8 mouse cellular contexts compared by ENCODE assay signal in genomic region chr12:12420423-12420822, GRCm38 (mm10).
A peak's percentile ranks its signal among the peaks of the same experiment; 100 is the strongest.
DNase-seq lines count a peak whose midpoint lies in the region; ATAC-seq lines count a peak whose summit lies in the region.

No protein-coding gene starts in this region.

- H3K27ac ChIP-seq in lung, embryonic 16.5 days (ENCODE audit: low read length), result no peak overlapping the region
- H3K27ac ChIP-seq in intestine, embryonic 14.5 days (ENCODE audit: low read depth), result no peak overlapping the region
- H3K27ac ChIP-seq in stomach, embryonic 14.5 days (ENCODE audit: low read length), result no peak overlapping the region

- H3K27me3 ChIP-seq in lung, embryonic 16.5 days (ENCODE audit: control insufficient read depth, insufficient read depth, low read depth, low read length), result no peaks in the 10 kb centered on the region
- H3K27me3 ChIP-seq in intestine, embryonic 14.5 days (replicated peaks; ENCODE audit: control insufficient read depth, insufficient read depth, low read length), result no peaks in the 10 kb centered on the region
- no peaks in the 10 kb centered on the region for H3K27me3 ChIP-seq in stomach, embryonic 14.5 days (ENCODE audit: control insufficient read depth, insufficient read depth, low read length)

- WGBS in lung, embryonic 16.5 days, result 0% methylated on average over 2 of the region's 2 CpGs
- WGBS in intestine, embryonic 14.5 days, result 5% methylated on average over 2 of the region's 2 CpGs
- WGBS in stomach, embryonic 14.5 days, result 6% methylated on average over 2 of the region's 2 CpGs

- H3K36me3 ChIP-seq in lung, embryonic 16.5 days (ENCODE audit: control insufficient read depth, insufficient read depth, low read length), result no peaks in the 10 kb centered on the region
- H3K36me3 ChIP-seq in intestine, embryonic 14.5 days (ENCODE audit: control insufficient read depth, insufficient read depth, low read length), result no peaks in the 10 kb centered on the region
- no peaks in the 10 kb centered on the region for H3K36me3 ChIP-seq in stomach, embryonic 14.5 days (ENCODE audit: control insufficient read depth, insufficient read depth, low read length)

- no peak overlapping the region for H3K4me2 ChIP-seq in lung, embryonic 16.5 days (ENCODE audit: low read depth, low read length)
- H3K4me2 ChIP-seq in intestine, embryonic 14.5 days (ENCODE audit: low read length), result no peak overlapping the region; the same call in 1 of the 2 replicates
- H3K4me2 ChIP-seq in stomach, embryonic 14.5 days (replicated peaks; ENCODE audit: low read depth, low read length), result peak overlapping the region; percentile 59; the same call in 1 of the 2 replicates

- peak; percentile 27; the same call in 1 of the 2 replicates for ATAC-seq in lung, embryonic 16.5 days (ENCODE audit: low read depth)
- 0 out of 2 replicates have a peak, but pooled peaks have one; percentile 30 for ATAC-seq in intestine, embryonic 14.5 days (replicated peaks; ENCODE audit: low FRiP score, low TSS enrichment, low read depth)
- 0 out of 2 replicates have a peak, but pooled peaks have one; percentile 29 for ATAC-seq in stomach, embryonic 14.5 days (ENCODE audit: insufficient number of reproducible peaks, insufficient read depth, low FRiP score, low read depth)

- H3K9me3 ChIP-seq in lung, embryonic 16.5 days (ENCODE audit: control insufficient read depth, low read length), result no peaks in the 10 kb centered on the region
- H3K9me3 ChIP-seq in intestine, embryonic 14.5 days (ENCODE audit: control insufficient read depth, low read length), result no peaks in the 10 kb centered on the region
- H3K9me3 ChIP-seq in stomach, embryonic 14.5 days (ENCODE audit: control insufficient read depth, low read depth, low read length), result no peaks in the 10 kb centered on the region

- 0 out of 2 replicates have a peak overlapping the region, but pooled peaks have one; percentile 91 for H3K9ac ChIP-seq in lung, embryonic 16.5 days (ENCODE audit: low read length)
- H3K9ac ChIP-seq in intestine, embryonic 14.5 days (ENCODE audit: low read length), result no peak overlapping the region
- no peak overlapping the region for H3K9ac ChIP-seq in stomach, embryonic 14.5 days (replicated peaks; ENCODE audit: low read depth, low read length)

- H3K4me3 ChIP-seq in lung, embryonic 16.5 days (ENCODE audit: low read length), result no peak overlapping the region
- H3K4me3 ChIP-seq in intestine, embryonic 14.5 days (ENCODE audit: low read depth, low read length), result no peak overlapping the region
- no peak overlapping the region for H3K4me3 ChIP-seq in stomach, embryonic 14.5 days (ENCODE audit: low read depth, low read length)

- H3K4me1 ChIP-seq in lung, embryonic 16.5 days (replicated peaks; ENCODE audit: control insufficient read depth, insufficient read depth, low read length), result peaks cover 9% of the 10 kb centered on the region
- H3K4me1 ChIP-seq in intestine, embryonic 14.5 days (replicated peaks; ENCODE audit: control insufficient read depth, insufficient read depth, low read length), result peaks cover 6% of the 10 kb centered on the region; the same call in 1 of the 2 replicates
- H3K4me1 ChIP-seq in stomach, embryonic 14.5 days (ENCODE audit: control insufficient read depth, insufficient read depth, low read length), result peaks cover 3% of the 10 kb centered on the region; the same call in 1 of the 2 replicates

- DNase-seq in embryo, embryonic 11 days, result peak; percentile 17
- DNase-seq in embryo, embryonic 10 days (ENCODE audit: low spot score), result no peak
- no peak for DNase-seq in lung, adult 18-20 months
- DNase-seq in intestine, embryonic 14.5 days (ENCODE audit: low spot score), result no peak
- DNase-seq in urinary bladder, postnatal 14 days (ENCODE audit: low spot score), result no peak
- no peak for DNase-seq in thymus, adult 18-20 months
